Mouse (Mus musculus) midbrain, embryonic 14.5 days (tissue): ENCODE results near the gene Nme3. TPM values are rescaled to one million over a fixed set of nuclear protein-coding genes. Genes with fewer than 3 reads are reported as not detected.

Experiments
- ATAC-seq: fragments of 200-750 bp; cut with Nextera tagmentation; 2 replicates; pipeline ENCODE4 v1.8.0; 2017; ENCODE audit warnings: moderate number of reproducible peaks, moderate library complexity; ENCODE audit not compliant: low FRiP score, low TSS enrichment
- DNase-seq: peaks from one replicate; pipeline ENCODE4 v3.0.0-alpha.2; 2015
- H3K27ac ChIP-seq: fragments of 300-500 bp; sonication (generic); replicated peaks from 2 replicates; pipeline ENCODE4 v1.5.1; 2014; ENCODE audit warnings: mild to moderate bottlenecking, low read depth, low read length, moderate library complexity
- H3K27me3 ChIP-seq: fragments of 300-500 bp; sonication (generic); 2 replicates; pipeline ENCODE4 v1.6.1; 2014; ENCODE audit warnings: low read length, control low read depth, mixed read lengths; ENCODE audit not compliant: control insufficient read depth, insufficient read depth
- H3K36me3 ChIP-seq: fragments of 300-500 bp; sonication (generic); 2 replicates; pipeline ENCODE4 v1.6.1; 2014; ENCODE audit warnings: low read length, control low read depth; ENCODE audit not compliant: control insufficient read depth, insufficient read depth
- H3K4me1 ChIP-seq: fragments of 300-500 bp; sonication (generic); 2 replicates; pipeline ENCODE4 v1.6.1; 2014; ENCODE audit warnings: mild to moderate bottlenecking, antibody characterized with exemption, low read length, control low read depth; ENCODE audit not compliant: control insufficient read depth, insufficient read depth
- H3K4me2 ChIP-seq: fragments of 300-500 bp; sonication (generic); 2 replicates; pipeline ENCODE4 v1.6.1; 2014; ENCODE audit warnings: mild to moderate bottlenecking, low read length, moderate library complexity
- H3K4me3 ChIP-seq: fragments of 300-500 bp; sonication (generic); replicated peaks from 2 replicates; pipeline ENCODE4 v1.5.1; 2014; ENCODE audit warnings: low read depth, low read length
- H3K9ac ChIP-seq: fragments of 300-500 bp; sonication (generic); replicated peaks from 2 replicates; pipeline ENCODE4 v1.6.1; 2014; ENCODE audit warnings: mild to moderate bottlenecking, low read length, moderate library complexity
- H3K9me3 ChIP-seq: fragments of 300-500 bp; sonication (generic); 2 replicates; pipeline ENCODE4 v1.6.1; 2016; ENCODE audit warnings: low read length, control low read depth, mixed read lengths; ENCODE audit not compliant: control insufficient read depth
- WGBS: fragments of 180-500 bp; shearing (Covaris S2); extraction: QIAGEN DNeasy Blood & Tissue Kit; methylation state at CpG from one replicate; pipeline ENCODE4 v1.1.7; 2014; 5-methylcytosine and 5-hydroxymethylcytosine counted together
- polyA plus RNA-seq: library from polyadenylated mRNA; unstranded; fragments of >200 nt; fragmentation: Nextera tagmentation; extraction: Ambion mirVana; gene quantifications from 2 replicates; pipeline ENCODE4 v1.2.1, GENCODE M21; 2014

The Nme3 gene
- polyA plus RNA-seq, 1 experiment from 2014 or later: 77.4 TPM

DNA sequence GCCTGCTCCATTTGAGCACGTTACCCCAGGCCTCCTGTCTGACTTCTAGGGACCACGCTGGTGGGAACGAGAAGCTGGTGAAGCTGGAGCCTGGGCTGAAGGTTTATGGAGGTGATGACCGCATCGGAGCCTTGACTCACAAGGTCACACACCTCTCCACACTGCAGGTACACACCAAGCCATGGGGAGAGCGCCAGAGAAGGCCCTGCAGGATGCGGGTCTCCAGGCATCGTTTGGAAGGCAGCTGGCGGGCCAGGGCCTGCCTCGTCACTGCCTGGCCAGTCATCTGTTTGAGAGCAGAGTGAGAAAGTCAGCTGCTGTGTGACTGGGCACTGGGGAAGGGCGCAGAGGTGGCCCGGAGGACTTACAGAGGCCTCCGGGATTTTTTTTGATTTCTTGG, 39.7 kb upstream of the Nme3 start:
- no peaks in the 10 kb centered on the region for H3K4me1 ChIP-seq
- no peaks in the 10 kb centered on the region; the same call in 1 of the 2 replicates for H3K27me3 ChIP-seq
- no peak overlapping the region for H3K4me2 ChIP-seq
- no peak overlapping the region for H3K9ac ChIP-seq
- peaks cover 64% of the 10 kb centered on the region for H3K36me3 ChIP-seq
- DNase-seq (no peak), ATAC-seq (no peak)
- no peak overlapping the region for H3K4me3 ChIP-seq
- no peaks in the 10 kb centered on the region for H3K9me3 ChIP-seq
- H3K27ac ChIP-seq: no peak overlapping the region
- 93% methylated on average over 13 of the region's 13 CpGs for WGBS

DNA sequence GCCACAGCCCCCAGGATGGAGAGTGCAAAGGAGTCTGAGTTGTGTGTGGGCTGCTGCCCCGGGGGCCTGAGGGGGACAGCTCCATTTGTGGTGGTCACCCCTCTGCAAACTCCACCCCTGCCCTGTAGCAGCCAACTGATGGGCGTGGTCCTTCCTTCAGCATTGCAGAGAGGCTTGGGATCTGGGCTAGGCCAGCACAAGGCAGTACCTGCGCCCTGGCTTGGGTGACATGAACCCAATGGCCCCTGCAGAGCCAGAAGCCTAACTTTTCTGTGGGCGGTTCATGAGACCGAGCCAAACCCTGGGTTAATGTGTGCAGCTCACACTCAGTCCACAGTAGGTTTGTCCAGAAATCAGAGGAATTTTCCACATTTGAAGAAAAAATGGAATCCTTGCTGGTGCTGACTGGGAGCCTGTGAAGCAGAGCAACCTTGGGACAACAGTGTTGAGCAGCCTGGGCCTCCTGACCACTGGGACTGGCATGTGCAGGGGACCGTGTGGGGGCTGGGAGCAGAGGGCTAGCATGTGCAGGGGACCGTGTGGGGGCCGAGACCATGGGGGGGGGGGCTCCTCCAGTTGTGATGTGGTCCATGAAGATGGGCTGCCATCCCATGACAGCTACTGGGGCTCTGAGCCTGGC, 38.3 kb upstream of the Nme3 start:
- Histone ChIP-seq H3K27me3 (no peaks in the 10 kb centered on the region), H3K9me3 (no peaks in the 10 kb centered on the region), H3K4me3 (no peak overlapping the region), H3K4me2 (no peak overlapping the region), H3K9ac (no peak overlapping the region), H3K27ac (no peak overlapping the region), H3K4me1 (no peaks in the 10 kb centered on the region), H3K36me3 (peaks cover 73% of the 10 kb centered on the region)
- DNase-seq (no peak), ATAC-seq (no peak)
- WGBS: 88% methylated on average over 8 of the region's 8 CpGs

DNA sequence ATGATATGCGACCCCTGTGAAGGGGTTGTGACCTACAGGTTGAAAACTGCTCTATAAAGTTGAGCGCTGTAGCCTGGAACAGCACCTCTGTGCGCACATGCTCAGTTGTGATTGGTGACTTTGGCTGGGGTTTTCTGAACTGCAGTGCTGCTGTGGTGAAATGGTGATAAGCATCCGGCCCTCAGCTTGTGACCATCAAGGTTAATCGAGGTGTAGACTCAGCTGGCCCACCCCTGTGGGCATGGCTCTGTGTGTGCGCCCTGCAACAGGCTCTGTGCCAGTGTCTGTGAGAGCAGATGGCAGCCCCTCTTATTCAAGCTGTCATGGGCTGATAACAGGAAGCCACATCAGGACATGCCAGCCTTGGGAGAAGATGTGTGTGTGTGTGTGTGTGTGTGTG, 37.3 kb upstream of the Nme3 start:
- H3K4me2 ChIP-seq: no peak overlapping the region
- H3K4me3 ChIP-seq: no peak overlapping the region
- ATAC-seq (no peak), DNase-seq (no peak)
- no peak overlapping the region for H3K27ac ChIP-seq
- peaks cover 72% of the 10 kb centered on the region for H3K36me3 ChIP-seq
- no peaks in the 10 kb centered on the region for H3K9me3 ChIP-seq
- 90% methylated on average over 6 of the region's 6 CpGs for WGBS
- H3K27me3 ChIP-seq: no peaks in the 10 kb centered on the region
- H3K9ac ChIP-seq: no peak overlapping the region
- no peaks in the 10 kb centered on the region for H3K4me1 ChIP-seq

DNA sequence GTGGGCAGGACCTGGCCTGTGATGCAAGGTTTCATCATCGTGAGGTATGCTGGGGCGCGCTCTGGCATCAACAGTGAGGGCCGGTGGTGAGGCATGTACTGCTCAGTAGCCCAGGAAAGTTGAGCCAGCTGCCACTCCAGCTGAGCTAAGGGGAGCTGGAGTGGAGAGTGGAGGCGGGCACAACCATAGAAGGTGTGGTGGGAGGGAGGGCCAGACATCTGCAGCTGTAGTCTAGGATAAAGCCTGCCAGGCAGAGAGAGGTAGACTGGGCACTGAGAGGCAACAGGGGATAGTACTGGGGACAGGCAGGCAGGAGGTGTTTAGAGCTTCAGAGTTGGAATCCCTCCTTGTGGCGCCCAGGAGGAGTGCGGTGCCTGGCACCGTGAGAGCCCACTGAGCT, 36.2 kb upstream of the Nme3 start:
- no peaks in the 10 kb centered on the region for H3K27me3 ChIP-seq
- H3K4me1 ChIP-seq: no peaks in the 10 kb centered on the region
- ATAC-seq (no peak), DNase-seq (no peak)
- H3K4me2 ChIP-seq: no peak overlapping the region
- no peak overlapping the region for H3K4me3 ChIP-seq
- peaks cover 76% of the 10 kb centered on the region for H3K36me3 ChIP-seq
- 91% methylated on average over 8 of the region's 8 CpGs for WGBS
- no peaks in the 10 kb centered on the region for H3K9me3 ChIP-seq
- H3K27ac ChIP-seq: no peak overlapping the region
- H3K9ac ChIP-seq: no peak overlapping the region

GRCm38 (mm10) chr17:24861785-24862184, 34.5 kb upstream of the Nme3 start:
- Histone ChIP-seq H3K4me1 (no peaks in the 10 kb centered on the region), H3K9ac (no peak overlapping the region), H3K36me3 (peaks cover 69% of the 10 kb centered on the region), H3K9me3 (no peaks in the 10 kb centered on the region), H3K4me3 (no peak overlapping the region), H3K4me2 (no peak overlapping the region), H3K27ac (no peak overlapping the region), H3K27me3 (no peaks in the 10 kb centered on the region)
- ATAC-seq: no peak
- no peak for DNase-seq
- WGBS: 96% methylated on average over 3 of the region's 3 CpGs

DNA sequence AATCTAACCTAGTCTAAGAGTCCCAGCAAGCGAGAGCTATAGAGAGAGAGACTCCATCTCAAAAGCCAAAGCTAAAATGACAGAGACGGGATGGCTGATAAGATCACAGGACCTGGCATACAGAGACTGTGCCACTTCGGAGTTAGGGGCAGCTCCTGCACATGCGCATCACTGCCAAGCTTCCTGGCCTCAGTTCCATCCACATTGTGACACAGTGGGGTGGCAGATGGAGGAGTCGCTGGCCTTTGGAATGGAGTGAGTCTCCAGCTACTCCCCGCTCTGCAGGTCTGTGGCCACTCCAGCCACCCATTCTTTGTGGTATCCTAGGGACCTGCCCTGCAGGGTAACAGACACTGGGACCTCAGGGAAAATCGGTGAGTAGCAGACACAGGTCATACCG, 30.5 kb upstream of the Nme3 start, which contains the start of gene Igfals:
TSS of gene Igfals (plus strand) at position 222 of the 400 bp plus-strand sequence.
- DNase-seq: no peak
- no peaks in the 10 kb centered on the region for H3K4me1 ChIP-seq
- H3K27ac ChIP-seq: no peak within 1 kb of the TSS
- H3K9me3 ChIP-seq: no peaks in the 10 kb centered on the region
- 85% methylated on average over 8 of the region's 8 CpGs for WGBS
- no peak within 1 kb of the TSS for H3K9ac ChIP-seq
- H3K27me3 ChIP-seq: no peaks in the 10 kb centered on the region
- H3K36me3 ChIP-seq: peaks cover 47% of the 10 kb centered on the region
- H3K4me3 ChIP-seq: no peak within 1 kb of the TSS
- ATAC-seq: no peak
- no peak within 1 kb of the TSS for H3K4me2 ChIP-seq

DNA sequence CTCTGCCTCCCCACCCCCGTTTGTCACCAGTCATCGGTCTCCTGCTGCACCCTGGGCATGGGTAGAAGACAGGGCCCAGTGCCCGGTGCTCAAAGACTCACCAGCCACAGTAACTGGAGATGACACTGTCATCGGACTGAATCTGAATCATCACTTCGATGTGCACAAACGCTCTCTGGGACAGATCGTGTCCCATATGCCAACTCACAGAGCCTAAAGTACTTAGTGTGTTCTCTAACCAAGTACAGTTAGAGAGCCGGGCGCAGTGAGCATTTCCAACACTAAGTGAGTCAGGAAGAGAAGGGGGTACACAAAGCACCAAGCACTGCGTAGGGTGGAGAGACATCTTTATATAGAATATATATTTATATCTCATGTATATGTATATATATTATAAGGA, 28.4 kb upstream of the Nme3 start:
- no peak overlapping the region for H3K27ac ChIP-seq
- DNase-seq (no peak), ATAC-seq (no peak)
- no peak overlapping the region for H3K4me3 ChIP-seq
- peaks cover 27% of the 10 kb centered on the region for H3K36me3 ChIP-seq
- no peak overlapping the region for H3K9ac ChIP-seq
- H3K9me3 ChIP-seq: no peaks in the 10 kb centered on the region
- WGBS: 91% methylated on average over 10 of the region's 10 CpGs
- no peaks in the 10 kb centered on the region for H3K4me1 ChIP-seq
- H3K4me2 ChIP-seq: no peak overlapping the region
- no peaks in the 10 kb centered on the region for H3K27me3 ChIP-seq

DNA sequence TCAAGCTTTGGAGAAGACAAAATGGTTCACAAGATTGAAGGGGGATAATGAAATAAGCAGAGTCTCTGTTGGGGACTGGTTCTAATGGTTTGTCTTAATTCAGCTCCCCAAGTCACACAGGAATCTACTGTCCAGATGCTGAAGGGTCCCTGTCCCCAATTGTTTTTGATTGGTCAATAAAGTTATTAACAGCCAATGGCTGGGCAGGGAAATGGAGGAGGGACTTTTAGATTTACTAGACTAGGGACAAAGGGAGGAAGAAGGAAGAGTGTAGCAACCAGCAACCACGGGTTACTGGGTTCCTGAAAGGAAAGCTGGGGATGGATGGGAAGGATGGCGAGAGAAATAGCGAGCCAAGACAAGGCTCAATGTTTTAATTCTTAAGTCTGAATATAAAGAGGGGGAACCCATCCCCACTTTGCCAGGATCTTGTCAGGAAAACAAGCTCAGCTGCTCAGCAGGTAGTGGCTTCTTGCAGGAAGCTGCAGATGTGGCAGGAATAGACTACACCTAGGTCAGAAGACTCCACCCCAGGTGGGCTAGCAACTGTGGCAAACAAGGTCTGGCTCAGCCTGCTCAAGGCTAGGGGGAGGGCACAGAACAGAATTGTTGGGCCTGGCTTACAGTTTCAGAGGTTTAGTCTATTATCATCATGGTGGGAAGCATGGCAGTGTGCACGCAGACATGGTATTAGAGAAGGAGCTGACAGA, 22.4 kb upstream of the Nme3 start:
- ATAC-seq: no peak
- no peaks in the 10 kb centered on the region for H3K9me3 ChIP-seq
- H3K27me3 ChIP-seq: no peaks in the 10 kb centered on the region
- H3K4me3 ChIP-seq: no peak overlapping the region
- WGBS: 59% methylated on average over 4 of the region's 4 CpGs
- H3K9ac ChIP-seq: no peak overlapping the region
- H3K4me1 ChIP-seq: no peaks in the 10 kb centered on the region
- no peak overlapping the region for H3K4me2 ChIP-seq
- H3K36me3 ChIP-seq: no peaks in the 10 kb centered on the region
- H3K27ac ChIP-seq: no peak overlapping the region
- DNase-seq: no peak

GRCm38 (mm10) chr17:24874405-24874745, 21.9 kb upstream of the Nme3 start:
- WGBS: 33% methylated on average over 1 of the region's 1 CpGs
- Histone ChIP-seq H3K27ac (no peak overlapping the region), H3K27me3 (no peaks in the 10 kb centered on the region), H3K4me3 (no peak overlapping the region), H3K36me3 (no peaks in the 10 kb centered on the region), H3K9me3 (no peaks in the 10 kb centered on the region), H3K4me2 (no peak overlapping the region), H3K4me1 (no peaks in the 10 kb centered on the region), H3K9ac (no peak overlapping the region)
- ATAC-seq (no peak), DNase-seq (no peak)
